Mouse (Mus musculus): ENCODE measurements around the gene Tbx2. TPM values are rescaled to one million over a fixed set of nuclear protein-coding genes. Genes with fewer than 3 reads are reported as not detected.
A peak's percentile ranks its signal among the peaks of the same experiment; 100 is the strongest.

Tbx2 gene
- polyA plus RNA-seq (2014; fragmentation: Nextera tagmentation; extraction: Ambion mirVana), result 4.0 and 4.7 TPM in 2 replicates

GRCm38 (mm10) chr11:85832231-85832924, at the start of gene Tbx2:
Gene Tbx2, plus strand, starts transcription at chr11:85832551.
- Histone ChIP-seq H3K4me3 (ENCODE audit: low read depth, low read length) (peak within 1 kb of the TSS; percentile 46), H3K36me3 (ENCODE audit: control insufficient read depth, insufficient read depth, low read length) (no peaks in the 10 kb centered on the region), H3K27me3 (ENCODE audit: control insufficient read depth, insufficient read depth, low read length) (peaks cover 98% of the 10 kb centered on the region), H3K9me3 (ENCODE audit: control insufficient read depth, low read length) (no peaks in the 10 kb centered on the region), H3K27ac (ENCODE audit: low read depth, low read length) (peak within 1 kb of the TSS; percentile 49; the same call in 1 of the 2 replicates), H3K4me1 (ENCODE audit: control insufficient read depth, insufficient read depth, low read length) (peaks cover 29% of the 10 kb centered on the region), H3K4me2 (ENCODE audit: low read depth) (peak within 1 kb of the TSS; percentile 90), H3K9ac (ENCODE audit: low read length) (peak within 1 kb of the TSS; percentile 57)
- WGBS, result 0% methylated on average over 32 of the region's 52 CpGs
- DNase-seq (ENCODE audit: low spot score) (peak; percentile 76), ATAC-seq (ENCODE audit: insufficient read depth, low FRiP score, low TSS enrichment) (peak; percentile 67)

GRCm38 (mm10) chr11:85786113-85786718, 46.1 kb upstream of the Tbx2 start:
- no peak overlapping the region for H3K9ac ChIP-seq (ENCODE audit: low read length)
- 78% methylated on average over 3 of the region's 3 CpGs for WGBS
- no peak overlapping the region for H3K4me3 ChIP-seq (ENCODE audit: low read depth, low read length)
- no peaks in the 10 kb centered on the region for H3K9me3 ChIP-seq (ENCODE audit: control insufficient read depth, low read length)
- ATAC-seq (ENCODE audit: insufficient read depth, low FRiP score, low TSS enrichment) (no peak), DNase-seq (ENCODE audit: low spot score) (no peak)
- H3K4me2 ChIP-seq (ENCODE audit: low read depth), result no peak overlapping the region
- no peaks in the 10 kb centered on the region for H3K27me3 ChIP-seq (ENCODE audit: control insufficient read depth, insufficient read depth, low read length)
- no peak overlapping the region for H3K27ac ChIP-seq (ENCODE audit: low read depth, low read length)
- H3K4me1 ChIP-seq (ENCODE audit: control insufficient read depth, insufficient read depth, low read length), result no peaks in the 10 kb centered on the region
- no peaks in the 10 kb centered on the region for H3K36me3 ChIP-seq (ENCODE audit: control insufficient read depth, insufficient read depth, low read length)

- no peak for ATAC-seq (ENCODE audit: insufficient read depth, low FRiP score, low TSS enrichment)
Measured at GRCm38 (mm10) chr11:85789750-85790149, 42.6 kb upstream of the Tbx2 start.

GRCm38 (mm10) chr11:85790267-85790666, 42.1 kb upstream of the Tbx2 start:
- whole genome bisulfite sequencing, result 73% methylated on average over 2 of the region's 2 CpGs
- no peaks in the 10 kb centered on the region for H3K4me1 ChIP-seq (ENCODE audit: control insufficient read depth, insufficient read depth, low read length)

More at GRCm38 (mm10) chr11:85789750-85790149, 42.6 kb upstream of the Tbx2 start:
- H3K9me3 ChIP-seq (ENCODE audit: control insufficient read depth, low read length), result no peaks in the 10 kb centered on the region
- no peak for DNase-seq (ENCODE audit: low spot score)
- H3K9ac ChIP-seq (ENCODE audit: low read length), result no peak overlapping the region
- H3K27ac ChIP-seq (ENCODE audit: low read depth, low read length), result no peak overlapping the region
- H3K27me3 ChIP-seq (ENCODE audit: control insufficient read depth, insufficient read depth, low read length), result no peaks in the 10 kb centered on the region
- no peak overlapping the region for H3K4me3 ChIP-seq (ENCODE audit: low read depth, low read length)
- WGBS, result 85% methylated on average over 7 of the region's 7 CpGs
- no peaks in the 10 kb centered on the region for H3K4me1 ChIP-seq (ENCODE audit: control insufficient read depth, insufficient read depth, low read length)
- no peak overlapping the region for H3K4me2 ChIP-seq (ENCODE audit: low read depth)
- H3K36me3 ChIP-seq (ENCODE audit: control insufficient read depth, insufficient read depth, low read length), result no peaks in the 10 kb centered on the region

GRCm38 (mm10) chr11:85791212-85791611, 41.1 kb upstream of the Tbx2 start:
- Histone ChIP-seq H3K4me3 (ENCODE audit: low read depth, low read length) (no peak overlapping the region), H3K27ac (ENCODE audit: low read depth, low read length) (no peak overlapping the region), H3K4me2 (ENCODE audit: low read depth) (no peak overlapping the region), H3K4me1 (ENCODE audit: control insufficient read depth, insufficient read depth, low read length) (no peaks in the 10 kb centered on the region), H3K36me3 (ENCODE audit: control insufficient read depth, insufficient read depth, low read length) (no peaks in the 10 kb centered on the region), H3K9me3 (ENCODE audit: control insufficient read depth, low read length) (no peaks in the 10 kb centered on the region), H3K27me3 (ENCODE audit: control insufficient read depth, insufficient read depth, low read length) (no peaks in the 10 kb centered on the region), H3K9ac (ENCODE audit: low read length) (no peak overlapping the region)
- ATAC-seq (ENCODE audit: insufficient read depth, low FRiP score, low TSS enrichment) (no peak), DNase-seq (ENCODE audit: low spot score) (no peak)
- WGBS, result 89% methylated on average over 1 of the region's 1 CpGs

More at GRCm38 (mm10) chr11:85790267-85790666, 42.1 kb upstream of the Tbx2 start:
- Histone ChIP-seq H3K27me3 (ENCODE audit: control insufficient read depth, insufficient read depth, low read length) (no peaks in the 10 kb centered on the region), H3K4me3 (ENCODE audit: low read depth, low read length) (no peak overlapping the region), H3K27ac (ENCODE audit: low read depth, low read length) (no peak overlapping the region), H3K36me3 (ENCODE audit: control insufficient read depth, insufficient read depth, low read length) (no peaks in the 10 kb centered on the region), H3K9me3 (ENCODE audit: control insufficient read depth, low read length) (no peaks in the 10 kb centered on the region), H3K9ac (ENCODE audit: low read length) (no peak overlapping the region), H3K4me2 (ENCODE audit: low read depth) (no peak overlapping the region)
- no peak for ATAC-seq (ENCODE audit: insufficient read depth, low FRiP score, low TSS enrichment)
- DNase-seq (ENCODE audit: low spot score), result no peak

- H3K4me2 ChIP-seq (ENCODE audit: low read depth), result no peak overlapping the region
- no peak overlapping the region for H3K4me3 ChIP-seq (ENCODE audit: low read depth, low read length)
- no peak overlapping the region for H3K9ac ChIP-seq (ENCODE audit: low read length)
- no peak overlapping the region for H3K27ac ChIP-seq (ENCODE audit: low read depth, low read length)
- WGBS, result 69% methylated on average over 12 of the region's 12 CpGs
- no peaks in the 10 kb centered on the region for H3K4me1 ChIP-seq (ENCODE audit: control insufficient read depth, insufficient read depth, low read length)
- ATAC-seq (ENCODE audit: insufficient read depth, low FRiP score, low TSS enrichment) (no peak), DNase-seq (ENCODE audit: low spot score) (no peak)
- no peaks in the 10 kb centered on the region for H3K36me3 ChIP-seq (ENCODE audit: control insufficient read depth, insufficient read depth, low read length)
- H3K27me3 ChIP-seq (ENCODE audit: control insufficient read depth, insufficient read depth, low read length), result no peaks in the 10 kb centered on the region
- no peaks in the 10 kb centered on the region for H3K9me3 ChIP-seq (ENCODE audit: control insufficient read depth, low read length)
Measured at GRCm38 (mm10) chr11:85792534-85793215, 39.7 kb upstream of the Tbx2 start.

GRCm38 (mm10) chr11:85799456-85799855, 32.9 kb upstream of the Tbx2 start:
- Histone ChIP-seq H3K9me3 (ENCODE audit: control insufficient read depth, low read length) (no peaks in the 10 kb centered on the region), H3K4me2 (ENCODE audit: low read depth) (no peak overlapping the region), H3K4me1 (ENCODE audit: control insufficient read depth, insufficient read depth, low read length) (no peaks in the 10 kb centered on the region), H3K4me3 (ENCODE audit: low read depth, low read length) (no peak overlapping the region), H3K9ac (ENCODE audit: low read length) (no peak overlapping the region), H3K27me3 (ENCODE audit: control insufficient read depth, insufficient read depth, low read length) (no peaks in the 10 kb centered on the region), H3K27ac (ENCODE audit: low read depth, low read length) (no peak overlapping the region), H3K36me3 (ENCODE audit: control insufficient read depth, insufficient read depth, low read length) (no peaks in the 10 kb centered on the region)
- DNase-seq (ENCODE audit: low spot score) (no peak), ATAC-seq (ENCODE audit: insufficient read depth, low FRiP score, low TSS enrichment) (no peak)
- WGBS, result 83% methylated on average over 4 of the region's 4 CpGs

- Histone ChIP-seq H3K4me1 (ENCODE audit: control insufficient read depth, insufficient read depth, low read length) (no peaks in the 10 kb centered on the region), H3K4me3 (ENCODE audit: low read depth, low read length) (no peak overlapping the region), H3K27me3 (ENCODE audit: control insufficient read depth, insufficient read depth, low read length) (no peaks in the 10 kb centered on the region), H3K27ac (ENCODE audit: low read depth, low read length) (no peak overlapping the region), H3K36me3 (ENCODE audit: control insufficient read depth, insufficient read depth, low read length) (no peaks in the 10 kb centered on the region), H3K9ac (ENCODE audit: low read length) (no peak overlapping the region), H3K4me2 (ENCODE audit: low read depth) (no peak overlapping the region), H3K9me3 (ENCODE audit: control insufficient read depth, low read length) (no peaks in the 10 kb centered on the region)
- ATAC-seq (ENCODE audit: insufficient read depth, low FRiP score, low TSS enrichment) (no peak), DNase-seq (ENCODE audit: low spot score) (no peak)
- 67% methylated on average over 19 of the region's 19 CpGs for WGBS
Measured at GRCm38 (mm10) chr11:85799856-85800255, 32.5 kb upstream of the Tbx2 start.

All from neural tube, embryonic 11.5 days (tissue).